Mouse (Mus musculus): ENCODE measurements around the gene Pnisr.

Pnisr gene

DNA sequence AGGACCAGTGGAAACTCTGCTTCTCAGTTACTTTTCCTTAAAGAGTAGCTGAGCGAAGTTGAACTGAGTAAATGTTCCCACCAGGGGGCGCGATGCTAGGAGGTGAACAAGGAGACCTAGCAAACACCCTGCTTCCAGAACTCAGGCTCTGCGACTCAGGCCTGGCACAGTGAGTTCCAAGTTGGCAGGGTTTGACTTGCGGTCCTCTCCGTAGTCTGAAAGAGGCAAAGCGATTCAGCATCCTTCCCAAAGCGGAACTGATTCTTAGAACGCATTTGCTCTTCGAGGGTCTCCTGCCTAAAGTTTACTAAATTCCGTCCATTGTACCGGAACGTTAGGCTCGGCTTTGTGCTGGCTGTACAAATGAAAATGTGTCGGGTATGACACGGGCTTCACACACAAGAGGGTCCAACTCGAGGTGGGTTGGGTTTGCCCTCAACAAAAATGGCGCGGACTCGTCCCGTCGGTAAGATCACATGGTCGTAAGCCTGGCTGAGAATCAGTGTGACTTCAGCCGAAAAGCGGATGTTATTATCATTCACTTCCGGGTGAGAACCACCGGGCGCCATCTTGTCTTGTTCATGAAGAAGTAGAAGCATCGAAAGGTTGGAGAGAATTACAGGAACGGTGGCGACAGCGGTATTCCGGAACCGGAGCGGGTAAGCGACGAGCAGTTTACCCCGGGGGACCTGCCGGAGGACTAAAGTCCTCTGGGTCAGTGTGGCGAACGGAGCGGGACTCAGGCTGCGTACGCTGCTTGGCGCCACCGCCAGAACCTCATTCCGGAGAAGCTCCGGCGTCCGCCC lies at the start of gene Pnisr:
Gene Pnisr (plus strand): TSS at position 103 of the 806 bp plus-strand sequence.
- peak; percentile 89 to 91 for DNase-seq (ENCODE audit: low read depth in 2 of 2, low spot score in 2 of 2)

GRCm38 (mm10) chr4:21801013-21801412 lies 46.4 kb upstream of the Pnisr start:
- no peak for DNase-seq (ENCODE audit: low read depth in 2 of 2, low spot score in 2 of 2)

DNA sequence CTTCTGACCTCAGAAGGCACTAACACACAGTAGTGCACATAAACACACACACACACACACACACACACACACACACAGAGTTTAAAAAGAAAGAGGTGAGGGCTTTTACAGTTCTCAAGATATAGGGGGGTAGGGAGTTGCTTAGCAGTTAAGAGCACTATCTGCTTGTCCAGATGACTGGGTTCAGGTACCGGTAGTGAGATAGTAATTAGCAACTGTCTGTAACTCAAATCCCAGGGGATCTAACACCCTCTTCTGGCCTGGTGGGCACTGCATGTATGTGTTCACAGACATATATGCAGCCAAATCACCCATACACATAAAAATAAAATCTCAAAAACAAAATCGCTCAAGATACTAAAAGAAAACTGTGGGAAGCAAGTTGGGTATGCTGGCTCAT lies 45.8 kb upstream of the Pnisr start:
- DNase-seq (ENCODE audit: low read depth in 2 of 2, low spot score in 2 of 2): no peak

DNA sequence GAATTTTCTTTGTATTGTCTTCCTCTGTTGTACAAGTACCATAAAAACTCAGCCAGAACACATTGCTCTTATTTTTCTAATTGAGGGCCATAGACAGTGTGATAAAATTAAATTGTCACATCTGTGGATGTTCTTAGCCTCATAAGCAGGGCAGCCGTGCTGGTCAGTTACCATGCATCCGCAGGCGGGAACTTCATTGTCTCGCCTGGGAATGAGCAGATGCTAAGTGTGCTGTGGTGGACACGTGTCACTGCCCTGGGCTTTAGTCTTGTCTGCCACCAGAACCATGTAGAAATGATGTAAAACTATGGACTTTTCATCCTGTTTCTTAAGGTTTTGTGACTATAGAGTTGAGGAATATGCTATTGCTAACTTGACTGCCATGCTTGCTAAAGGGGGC lies 40.2 kb upstream of the Pnisr start:
- no peak for DNase-seq (ENCODE audit: low read depth in 2 of 2, low spot score in 2 of 2)

DNA sequence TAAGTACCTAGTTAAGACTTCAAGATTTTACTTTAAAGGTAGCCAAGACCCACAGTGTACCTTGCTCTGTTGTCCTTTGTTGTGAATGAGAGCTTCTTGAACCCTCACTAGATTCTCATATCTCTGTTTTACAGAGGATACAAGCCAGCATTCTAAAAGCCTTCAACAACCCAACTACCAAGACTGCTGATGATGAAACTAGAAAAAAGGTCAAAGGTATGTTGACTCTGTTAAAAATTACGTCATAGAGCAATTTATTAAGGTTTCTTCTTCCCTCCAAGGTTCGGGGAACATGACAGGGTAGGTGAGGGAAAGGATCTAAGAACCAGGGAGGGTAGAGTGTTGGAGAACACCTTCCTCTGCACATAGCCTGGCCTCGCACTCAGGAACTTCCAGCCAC lies 36.8 kb upstream of the Pnisr start:
- DNase-seq (ENCODE audit: low read depth in 2 of 2, low spot score in 2 of 2): no peak

- no peak for DNase-seq (ENCODE audit: low read depth in 2 of 2, low spot score in 2 of 2)
Observed at GRCm38 (mm10) chr4:21812635-21813034, 34.7 kb upstream of the Pnisr start.

DNA sequence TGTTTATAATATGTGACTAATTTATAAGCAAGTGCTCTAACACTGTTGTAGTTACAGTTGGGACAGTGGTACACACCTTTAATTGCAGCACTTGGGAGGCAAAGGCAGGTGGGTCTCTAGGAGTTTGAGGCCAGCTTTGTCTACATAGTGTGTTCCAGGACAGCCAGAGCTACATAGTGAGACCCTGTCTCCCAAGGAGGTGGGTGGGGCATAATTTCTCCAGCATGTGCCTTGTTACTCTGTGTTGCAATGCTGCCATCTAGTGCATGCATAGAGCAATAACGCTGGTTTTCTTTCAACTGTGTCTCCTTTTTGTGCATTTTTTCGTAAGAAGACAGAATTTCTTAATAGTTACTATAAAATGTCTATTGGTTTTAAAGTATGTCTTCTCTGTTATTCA lies 33.4 kb upstream of the Pnisr start:
- peak; percentile 7 to 36 for DNase-seq (ENCODE audit: low read depth in 2 of 2, low spot score in 2 of 2)

- DNase-seq (ENCODE audit: low read depth in 2 of 2, low spot score in 2 of 2): no peak
Observed at GRCm38 (mm10) chr4:21826616-21827015, 20.8 kb upstream of the Pnisr start.

GRCm38 (mm10) chr4:21832844-21833243 lies 14.5 kb upstream of the Pnisr start:
- DNase-seq (ENCODE audit: low read depth in 2 of 2, low spot score in 2 of 2): no peak

GRCm38 (mm10) chr4:21848287-21848630 lies 876 bp downstream of the Pnisr start:
- peak; percentile 78 to 84 for DNase-seq (ENCODE audit: low read depth in 2 of 2, low spot score in 2 of 2)

DNA sequence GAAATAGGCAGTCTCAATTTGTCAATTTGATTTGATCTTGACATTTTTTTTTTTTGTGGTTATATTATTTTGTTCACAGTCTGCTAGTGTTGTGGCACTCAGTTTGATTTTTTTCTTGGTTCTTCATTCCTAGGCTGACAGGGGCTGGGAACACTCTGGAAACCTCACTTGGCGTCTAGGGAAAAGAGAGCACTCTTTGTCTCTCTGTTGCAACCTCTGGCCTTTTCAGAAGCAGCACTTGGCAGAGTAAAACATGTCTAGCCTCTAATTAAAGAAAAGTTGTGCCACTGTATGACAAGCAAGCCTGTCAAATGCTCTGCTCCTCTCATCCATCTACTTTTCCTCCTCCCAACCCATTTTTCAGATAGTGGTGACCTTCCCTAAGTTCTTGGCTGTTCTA lies 10.1 kb downstream of the Pnisr start:
- DNase-seq (ENCODE audit: low read depth in 2 of 2, low spot score in 2 of 2): no peak

GRCm38 (mm10) chr4:21865226-21865625 lies 17.8 kb downstream of the Pnisr start:
- no peak for DNase-seq (ENCODE audit: low read depth in 2 of 2, low spot score in 2 of 2)

- DNase-seq (ENCODE audit: low read depth in 2 of 2, low spot score in 2 of 2): no peak
Observed at GRCm38 (mm10) chr4:21878776-21879175, 31.4 kb downstream of the Pnisr start.

DNA sequence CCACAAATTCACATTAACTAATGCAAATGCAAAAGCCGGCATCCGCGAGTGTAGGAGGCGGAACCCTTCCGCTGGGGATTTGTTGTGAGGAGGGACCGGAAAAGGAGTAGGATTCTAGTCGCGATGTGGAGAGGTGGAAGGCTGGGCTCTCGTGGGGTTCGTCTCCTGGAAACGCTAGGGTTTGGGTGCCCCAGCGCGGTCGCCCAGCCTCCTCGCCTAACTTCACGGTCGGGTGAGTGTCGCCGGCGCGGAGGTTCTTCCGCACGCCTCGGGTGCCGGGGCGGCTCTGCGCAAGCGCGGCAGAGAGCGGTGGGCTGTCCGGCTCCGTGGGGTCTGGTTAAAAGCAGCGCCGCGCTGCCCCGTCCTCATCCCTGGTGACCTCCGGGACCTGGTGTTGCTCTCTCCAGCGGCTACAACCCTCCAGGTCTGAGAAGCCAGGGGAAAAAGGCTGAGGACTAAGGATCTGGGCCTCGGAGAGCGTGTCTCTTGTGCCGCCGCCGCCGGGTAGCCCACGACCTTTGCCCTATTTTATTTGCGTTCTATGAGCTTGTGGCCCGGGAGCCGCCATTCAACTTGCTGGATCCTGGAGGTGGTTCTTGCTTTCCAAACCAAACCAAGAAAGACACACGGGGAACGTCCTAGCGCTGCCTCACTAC lies 32.3 kb downstream of the Pnisr start, which contains the start of gene Coq3:
Gene Coq3 (plus strand): TSS at position 109 of the 656 bp plus-strand sequence.
- DNase-seq (ENCODE audit: low read depth in 2 of 2, low spot score in 2 of 2): peak; percentile 73 to 75

GRCm38 (mm10) chr4:21882806-21883205 lies 35.4 kb downstream of the Pnisr start:
- no peak for DNase-seq (ENCODE audit: low read depth in 2 of 2, low spot score in 2 of 2)

DNA sequence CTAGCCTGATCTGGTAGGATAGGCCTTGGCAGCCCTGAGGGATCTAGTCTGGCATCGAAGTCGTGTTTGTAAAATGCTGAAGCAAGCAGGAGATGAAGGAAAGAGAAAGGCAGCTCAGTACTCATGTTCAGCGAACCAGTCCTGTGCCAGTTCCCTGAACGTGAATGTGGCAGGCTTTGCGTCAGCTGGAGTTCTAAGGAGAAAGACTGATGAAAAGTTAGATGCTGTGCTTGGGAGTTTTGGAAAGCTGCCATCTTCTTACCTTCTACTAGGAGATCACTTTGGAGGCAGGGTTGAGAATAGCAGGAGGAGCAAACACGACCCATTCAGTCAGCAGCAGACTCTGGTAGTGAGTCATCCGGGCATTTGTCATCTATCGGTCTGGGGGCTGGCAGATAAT lies 38.4 kb downstream of the Pnisr start:
- DNase-seq (ENCODE audit: low read depth in 2 of 2, low spot score in 2 of 2): no peak

All from CD8-positive naive resting alpha-beta T cell, adult 2 months (primary cell).